Mouse (Mus musculus) layer of hippocampus, adult 2 months (tissue): ENCODE measurements around the gene Lpar1. TPM values are rescaled to one million over a fixed set of nuclear protein-coding genes. Genes with fewer than 3 reads are reported as not detected.

Experiments
- DNase-seq, 2 experiments: peaks; one replicate each; pipeline ENCODE4 v3.0.0; 2022; ENCODE audit warnings: low spot score in 2 of 2
- H3K27ac ChIP-seq: fragments of 200-600 bp; 2 replicates; pipeline ENCODE4 v1.8.1; 2022
- H3K4me3 ChIP-seq: fragments of 200-600 bp; 2 replicates; pipeline ENCODE4 v1.8.1; 2022; ENCODE audit warnings: mild to moderate bottlenecking
- CTCF ChIP-seq: fragments of 200-600 bp; conservative IDR thresholded peaks from 2 replicates; pipeline ENCODE4 v1.8.1; 2022; ENCODE audit warnings: antibody characterized with exemption, mild to moderate bottlenecking, moderate library complexity
- total RNA-seq, 2 experiments: library from RNA; stranded (reverse); gene quantifications; 2 replicates each; pipeline ENCODE4 v1.2.3; 2021

The Lpar1 gene
- total RNA-seq, 2 experiments from 2014 or later: 15.2 to 17.3 TPM

GRCm38 (mm10) chr4:58516810-58517209 lies 36.9 kb downstream of the Lpar1 start:
- DNase-seq: no peak
- no peak for TF ChIP-seq CTCF
- Histone ChIP-seq H3K4me3 (no peak overlapping the region), H3K27ac (no peak overlapping the region)

GRCm38 (mm10) chr4:58516221-58516620 lies 37.5 kb downstream of the Lpar1 start:
- TF ChIP-seq CTCF: no peak
- no peak overlapping the region for H3K4me3 ChIP-seq
- no peak for DNase-seq
- H3K27ac ChIP-seq: no peak overlapping the region

- TF ChIP-seq CTCF: no peak
- Histone ChIP-seq H3K27ac (no peak overlapping the region), H3K4me3 (no peak overlapping the region)
- DNase-seq: no peak
Observed at GRCm38 (mm10) chr4:58511554-58511953, 42.1 kb downstream of the Lpar1 start.

- peak overlapping the region; percentile 21; the same call in 1 of the 2 replicates for H3K27ac ChIP-seq
- DNase-seq: peak; percentile 45 to 58
- H3K4me3 ChIP-seq: no peak overlapping the region
- no peak for TF ChIP-seq CTCF
Observed at GRCm38 (mm10) chr4:58508833-58509232, 44.9 kb downstream of the Lpar1 start.

GRCm38 (mm10) chr4:58507536-58507935 lies 46.2 kb downstream of the Lpar1 start:
- H3K4me3 ChIP-seq: no peak overlapping the region
- no peak for TF ChIP-seq CTCF
- H3K27ac ChIP-seq: no peak overlapping the region
- DNase-seq: no peak

- TF ChIP-seq CTCF: no peak
Observed at GRCm38 (mm10) chr4:58506539-58507527, 46.9 kb downstream of the Lpar1 start.

GRCm38 (mm10) chr4:58504250-58504649 lies 49.4 kb downstream of the Lpar1 start:
- DNase-seq: no peak
- TF ChIP-seq CTCF: no peak
- H3K27ac ChIP-seq: no peak overlapping the region

More at GRCm38 (mm10) chr4:58506539-58507527, 46.9 kb downstream of the Lpar1 start:
- Histone ChIP-seq H3K27ac (no peak overlapping the region), H3K4me3 (no peak overlapping the region)
- DNase-seq: no peak

GRCm38 (mm10) chr4:58501012-58501777 lies 52.5 kb downstream of the Lpar1 start:
- no peak for DNase-seq
- peak; percentile 15; the same call in 1 of the 2 replicates for TF ChIP-seq CTCF
- no peak overlapping the region for H3K4me3 ChIP-seq
- H3K27ac ChIP-seq: peak overlapping the region; percentile 25; the same call in 1 of the 2 replicates

More at GRCm38 (mm10) chr4:58504250-58504649, 49.4 kb downstream of the Lpar1 start:
- no peak overlapping the region for H3K4me3 ChIP-seq

- TF ChIP-seq CTCF: no peak
- Histone ChIP-seq H3K4me3 (no peak overlapping the region), H3K27ac (peak overlapping the region; percentile 64)
- no peak for DNase-seq
Observed at GRCm38 (mm10) chr4:58499831-58500230, 53.9 kb downstream of the Lpar1 start.

- H3K27ac ChIP-seq: peak overlapping the region; percentile 78
- TF ChIP-seq CTCF: no peak
- peak overlapping the region; percentile 18; the same call in 1 of the 2 replicates for H3K4me3 ChIP-seq
- DNase-seq: peak in 1 of 2 experiments; percentile 10
Observed at GRCm38 (mm10) chr4:58499241-58499640, 54.5 kb downstream of the Lpar1 start.

GRCm38 (mm10) chr4:58498734-58499133 lies 55.0 kb downstream of the Lpar1 start:
- Histone ChIP-seq H3K27ac (peak overlapping the region; percentile 78), H3K4me3 (peak overlapping the region; percentile 18; the same call in 1 of the 2 replicates)
- DNase-seq: no peak
- TF ChIP-seq CTCF: no peak

- no peak overlapping the region; the same call in 1 of the 2 replicates for H3K27ac ChIP-seq
- TF ChIP-seq CTCF: no peak
- no peak for DNase-seq
- H3K4me3 ChIP-seq: no peak overlapping the region
Observed at GRCm38 (mm10) chr4:58497284-58497683, 56.4 kb downstream of the Lpar1 start.

- TF ChIP-seq CTCF: no peak
- H3K27ac ChIP-seq: no peak overlapping the region
- DNase-seq: no peak
Observed at GRCm38 (mm10) chr4:58496743-58497142, 57.0 kb downstream of the Lpar1 start.

More at GRCm38 (mm10) chr4:58496743-58497142, 57.0 kb downstream of the Lpar1 start:
- H3K4me3 ChIP-seq: no peak overlapping the region
